Mouse (Mus musculus): ENCODE data around the gene Hpca. TPM values are rescaled to one million over a fixed set of nuclear protein-coding genes. Genes with fewer than 3 reads are reported as not detected.

Hpca gene
- total RNA-seq, 2 experiments from 2014 or later = not detected

- no peak for ATAC-seq (replicated peaks; ENCODE audit: poor library complexity)
Measured at GRCm38 (mm10) chr4:129136579-129137391, 14.9 kb upstream of the Hpca start, which contains the start of gene Fndc5. TSS of gene Fndc5 (plus strand) at chr4:129136999.

- no peak for ATAC-seq (replicated peaks; ENCODE audit: poor library complexity)
Measured at GRCm38 (mm10) chr4:129136189-129136578, 14.3 kb upstream of the Hpca start.

- no peak for ATAC-seq (replicated peaks; ENCODE audit: poor library complexity)
Measured at GRCm38 (mm10) chr4:129135637-129136036, 13.8 kb upstream of the Hpca start.

GRCm38 (mm10) chr4:129134799-129135585, 13.2 kb upstream of the Hpca start:
- peak; percentile 48 for ATAC-seq (replicated peaks; ENCODE audit: poor library complexity)

GRCm38 (mm10) chr4:129130755-129131303, 9.0 kb upstream of the Hpca start:
- ATAC-seq (replicated peaks; ENCODE audit: poor library complexity) = peak; percentile 32; the same call in 1 of the 2 replicates

- peak; percentile 53 for ATAC-seq (replicated peaks; ENCODE audit: poor library complexity)
Measured at GRCm38 (mm10) chr4:129130149-129130548, 8.3 kb upstream of the Hpca start.

GRCm38 (mm10) chr4:129129387-129129786, 7.6 kb upstream of the Hpca start:
- ATAC-seq (replicated peaks; ENCODE audit: poor library complexity) = no peak

- no peak for ATAC-seq (replicated peaks; ENCODE audit: poor library complexity)
Measured at GRCm38 (mm10) chr4:129128582-129129338, 6.9 kb upstream of the Hpca start.

- ATAC-seq (replicated peaks; ENCODE audit: poor library complexity) = no peak
Measured at GRCm38 (mm10) chr4:129125736-129126451, 4.1 kb upstream of the Hpca start.

- ATAC-seq (replicated peaks; ENCODE audit: poor library complexity) = no peak
Measured at GRCm38 (mm10) chr4:129124652-129125146, 2.9 kb upstream of the Hpca start.

- ATAC-seq (replicated peaks; ENCODE audit: poor library complexity) = no peak
Measured at GRCm38 (mm10) chr4:129122719-129123118, 883 bp upstream of the Hpca start.

- no peak for ATAC-seq (replicated peaks; ENCODE audit: poor library complexity)
Measured at GRCm38 (mm10) chr4:129122107-129122506, 271 bp upstream of the Hpca start.

GRCm38 (mm10) chr4:129120520-129121445, 1.1 kb downstream of the Hpca start:
- ATAC-seq (replicated peaks; ENCODE audit: poor library complexity) = peak; percentile 91

GRCm38 (mm10) chr4:129119708-129120107, 2.1 kb downstream of the Hpca start:
- ATAC-seq (replicated peaks; ENCODE audit: poor library complexity) = no peak

- ATAC-seq (replicated peaks; ENCODE audit: poor library complexity) = no peak
Measured at GRCm38 (mm10) chr4:129117720-129118510, 3.9 kb downstream of the Hpca start.

GRCm38 (mm10) chr4:129116703-129117102, 5.1 kb downstream of the Hpca start:
- ATAC-seq (replicated peaks; ENCODE audit: poor library complexity) = no peak

- peak; percentile 97 for ATAC-seq (replicated peaks; ENCODE audit: poor library complexity)
Measured at GRCm38 (mm10) chr4:129113083-129113988, 8.5 kb downstream of the Hpca start.
